Mouse (Mus musculus): ENCODE measurements around the gene Rimbp2. TPM values are rescaled to one million over a fixed set of nuclear protein-coding genes. Genes with fewer than 3 reads are reported as not detected.

Gene Rimbp2
- polyA plus RNA-seq, 1 experiment from 2014 or later: 0.49 TPM

GRCm38 (mm10) chr5:128745206-128745605 lies 208.1 kb downstream of the Rimbp2 start:
- no peak overlapping the region for H3K4me2 ChIP-seq (replicated peaks; ENCODE audit: low read depth, low read length)
- 73% methylated on average over 9 of the region's 9 CpGs for WGBS
- no peaks in the 10 kb centered on the region for H3K4me1 ChIP-seq (ENCODE audit: control insufficient read depth, insufficient read depth, low read length)
- H3K27me3 ChIP-seq (ENCODE audit: control insufficient read depth, insufficient read depth, low read length): no peaks in the 10 kb centered on the region
- no peak overlapping the region for H3K9ac ChIP-seq (replicated peaks; ENCODE audit: low read depth, low read length)
- no peaks in the 10 kb centered on the region for H3K36me3 ChIP-seq (ENCODE audit: control insufficient read depth, insufficient read depth, low read length)
- no peak for ATAC-seq (ENCODE audit: insufficient number of reproducible peaks, insufficient read depth, low FRiP score, low read depth)
- no peak overlapping the region for H3K27ac ChIP-seq (ENCODE audit: low read length)
- no peaks in the 10 kb centered on the region for H3K9me3 ChIP-seq (ENCODE audit: control insufficient read depth, low read depth, low read length)
- no peak overlapping the region for H3K4me3 ChIP-seq (ENCODE audit: low read depth, low read length)

- WGBS: 84% methylated on average over 6 of the region's 6 CpGs
- Histone ChIP-seq H3K9ac (replicated peaks; ENCODE audit: low read depth, low read length) (no peak overlapping the region), H3K27ac (ENCODE audit: low read length) (no peak overlapping the region), H3K27me3 (ENCODE audit: control insufficient read depth, insufficient read depth, low read length) (no peaks in the 10 kb centered on the region), H3K9me3 (ENCODE audit: control insufficient read depth, low read depth, low read length) (no peaks in the 10 kb centered on the region), H3K4me3 (ENCODE audit: low read depth, low read length) (no peak overlapping the region), H3K4me1 (ENCODE audit: control insufficient read depth, insufficient read depth, low read length) (no peaks in the 10 kb centered on the region), H3K4me2 (replicated peaks; ENCODE audit: low read depth, low read length) (no peak overlapping the region), H3K36me3 (ENCODE audit: control insufficient read depth, insufficient read depth, low read length) (no peaks in the 10 kb centered on the region)
- no peak for ATAC-seq (ENCODE audit: insufficient number of reproducible peaks, insufficient read depth, low FRiP score, low read depth)
Measured at GRCm38 (mm10) chr5:128744351-128744750, 208.9 kb downstream of the Rimbp2 start.

GRCm38 (mm10) chr5:128739838-128740171 lies 213.5 kb downstream of the Rimbp2 start:
- 32% methylated on average over 8 of the region's 8 CpGs for WGBS
- H3K9me3 ChIP-seq (ENCODE audit: control insufficient read depth, low read depth, low read length): no peaks in the 10 kb centered on the region
- H3K27me3 ChIP-seq (ENCODE audit: control insufficient read depth, insufficient read depth, low read length): no peaks in the 10 kb centered on the region
- no peak for ATAC-seq (ENCODE audit: insufficient number of reproducible peaks, insufficient read depth, low FRiP score, low read depth)
- no peaks in the 10 kb centered on the region for H3K36me3 ChIP-seq (ENCODE audit: control insufficient read depth, insufficient read depth, low read length)
- no peak overlapping the region for H3K4me2 ChIP-seq (replicated peaks; ENCODE audit: low read depth, low read length)
- H3K4me3 ChIP-seq (ENCODE audit: low read depth, low read length): no peak overlapping the region
- H3K9ac ChIP-seq (replicated peaks; ENCODE audit: low read depth, low read length): no peak overlapping the region
- H3K27ac ChIP-seq (ENCODE audit: low read length): no peak overlapping the region
- no peaks in the 10 kb centered on the region for H3K4me1 ChIP-seq (ENCODE audit: control insufficient read depth, insufficient read depth, low read length)

GRCm38 (mm10) chr5:128739168-128739837 lies 214.0 kb downstream of the Rimbp2 start:
- no peaks in the 10 kb centered on the region for H3K4me1 ChIP-seq (ENCODE audit: control insufficient read depth, insufficient read depth, low read length)
- no peak overlapping the region for H3K9ac ChIP-seq (replicated peaks; ENCODE audit: low read depth, low read length)
- no peak overlapping the region for H3K4me2 ChIP-seq (replicated peaks; ENCODE audit: low read depth, low read length)
- H3K36me3 ChIP-seq (ENCODE audit: control insufficient read depth, insufficient read depth, low read length): no peaks in the 10 kb centered on the region
- ATAC-seq (ENCODE audit: insufficient number of reproducible peaks, insufficient read depth, low FRiP score, low read depth): no peak
- no peaks in the 10 kb centered on the region for H3K27me3 ChIP-seq (ENCODE audit: control insufficient read depth, insufficient read depth, low read length)
- WGBS: 46% methylated on average over 16 of the region's 17 CpGs
- no peak overlapping the region for H3K4me3 ChIP-seq (ENCODE audit: low read depth, low read length)
- no peaks in the 10 kb centered on the region for H3K9me3 ChIP-seq (ENCODE audit: control insufficient read depth, low read depth, low read length)
- no peak overlapping the region for H3K27ac ChIP-seq (ENCODE audit: low read length)

GRCm38 (mm10) chr5:128735921-128736320 lies 217.4 kb downstream of the Rimbp2 start:
- H3K4me1 ChIP-seq (ENCODE audit: control insufficient read depth, insufficient read depth, low read length): no peaks in the 10 kb centered on the region
- no peak overlapping the region for H3K4me2 ChIP-seq (replicated peaks; ENCODE audit: low read depth, low read length)
- H3K27me3 ChIP-seq (ENCODE audit: control insufficient read depth, insufficient read depth, low read length): no peaks in the 10 kb centered on the region
- 76% methylated on average over 22 of the region's 22 CpGs for WGBS
- ATAC-seq (ENCODE audit: insufficient number of reproducible peaks, insufficient read depth, low FRiP score, low read depth): no peak
- no peak overlapping the region for H3K9ac ChIP-seq (replicated peaks; ENCODE audit: low read depth, low read length)
- no peak overlapping the region for H3K27ac ChIP-seq (ENCODE audit: low read length)
- no peaks in the 10 kb centered on the region for H3K9me3 ChIP-seq (ENCODE audit: control insufficient read depth, low read depth, low read length)
- no peaks in the 10 kb centered on the region for H3K36me3 ChIP-seq (ENCODE audit: control insufficient read depth, insufficient read depth, low read length)
- no peak overlapping the region for H3K4me3 ChIP-seq (ENCODE audit: low read depth, low read length)

- Histone ChIP-seq H3K9ac (replicated peaks; ENCODE audit: low read depth, low read length) (no peak overlapping the region), H3K27me3 (ENCODE audit: control insufficient read depth, insufficient read depth, low read length) (no peaks in the 10 kb centered on the region), H3K4me1 (ENCODE audit: control insufficient read depth, insufficient read depth, low read length) (no peaks in the 10 kb centered on the region), H3K27ac (ENCODE audit: low read length) (no peak overlapping the region), H3K9me3 (ENCODE audit: control insufficient read depth, low read depth, low read length) (no peaks in the 10 kb centered on the region), H3K36me3 (ENCODE audit: control insufficient read depth, insufficient read depth, low read length) (no peaks in the 10 kb centered on the region), H3K4me2 (replicated peaks; ENCODE audit: low read depth, low read length) (no peak overlapping the region), H3K4me3 (ENCODE audit: low read depth, low read length) (no peak overlapping the region)
- no peak for ATAC-seq (ENCODE audit: insufficient number of reproducible peaks, insufficient read depth, low FRiP score, low read depth)
- 3% methylated on average over 6 of the region's 6 CpGs for WGBS
Measured at GRCm38 (mm10) chr5:128733955-128734354, 219.3 kb downstream of the Rimbp2 start.

- H3K4me3 ChIP-seq (ENCODE audit: low read depth, low read length): no peak overlapping the region
- H3K9me3 ChIP-seq (ENCODE audit: control insufficient read depth, low read depth, low read length): no peaks in the 10 kb centered on the region
- no peaks in the 10 kb centered on the region for H3K36me3 ChIP-seq (ENCODE audit: control insufficient read depth, insufficient read depth, low read length)
- no peaks in the 10 kb centered on the region for H3K27me3 ChIP-seq (ENCODE audit: control insufficient read depth, insufficient read depth, low read length)
- no peak overlapping the region for H3K4me2 ChIP-seq (replicated peaks; ENCODE audit: low read depth, low read length)
- ATAC-seq (ENCODE audit: insufficient number of reproducible peaks, insufficient read depth, low FRiP score, low read depth): no peak
- H3K4me1 ChIP-seq (ENCODE audit: control insufficient read depth, insufficient read depth, low read length): no peaks in the 10 kb centered on the region
- no peak overlapping the region for H3K27ac ChIP-seq (ENCODE audit: low read length)
- WGBS: 68% methylated on average over 11 of the region's 11 CpGs
- no peak overlapping the region for H3K9ac ChIP-seq (replicated peaks; ENCODE audit: low read depth, low read length)
Measured at GRCm38 (mm10) chr5:128732416-128733014, 220.8 kb downstream of the Rimbp2 start.

- Histone ChIP-seq H3K4me2 (replicated peaks; ENCODE audit: low read depth, low read length) (no peak overlapping the region), H3K27ac (ENCODE audit: low read length) (no peak overlapping the region), H3K4me3 (ENCODE audit: low read depth, low read length) (no peak overlapping the region), H3K9ac (replicated peaks; ENCODE audit: low read depth, low read length) (no peak overlapping the region), H3K27me3 (ENCODE audit: control insufficient read depth, insufficient read depth, low read length) (no peaks in the 10 kb centered on the region), H3K36me3 (ENCODE audit: control insufficient read depth, insufficient read depth, low read length) (no peaks in the 10 kb centered on the region), H3K9me3 (ENCODE audit: control insufficient read depth, low read depth, low read length) (no peaks in the 10 kb centered on the region), H3K4me1 (ENCODE audit: control insufficient read depth, insufficient read depth, low read length) (no peaks in the 10 kb centered on the region)
- ATAC-seq (ENCODE audit: insufficient number of reproducible peaks, insufficient read depth, low FRiP score, low read depth): no peak
- WGBS: 38% methylated on average over 5 of the region's 5 CpGs
Measured at GRCm38 (mm10) chr5:128730634-128731033, 222.7 kb downstream of the Rimbp2 start.

GRCm38 (mm10) chr5:128729341-128729740 lies 223.9 kb downstream of the Rimbp2 start:
- Histone ChIP-seq H3K4me2 (replicated peaks; ENCODE audit: low read depth, low read length) (no peak overlapping the region), H3K36me3 (ENCODE audit: control insufficient read depth, insufficient read depth, low read length) (no peaks in the 10 kb centered on the region), H3K4me1 (ENCODE audit: control insufficient read depth, insufficient read depth, low read length) (no peaks in the 10 kb centered on the region), H3K27me3 (ENCODE audit: control insufficient read depth, insufficient read depth, low read length) (no peaks in the 10 kb centered on the region), H3K9me3 (ENCODE audit: control insufficient read depth, low read depth, low read length) (no peaks in the 10 kb centered on the region), H3K27ac (ENCODE audit: low read length) (no peak overlapping the region), H3K4me3 (ENCODE audit: low read depth, low read length) (no peak overlapping the region), H3K9ac (replicated peaks; ENCODE audit: low read depth, low read length) (no peak overlapping the region)
- no peak for ATAC-seq (ENCODE audit: insufficient number of reproducible peaks, insufficient read depth, low FRiP score, low read depth)
- WGBS: 76% methylated on average over 5 of the region's 5 CpGs
